Mouse (Mus musculus): ENCODE data around the gene Sgca. TPM values are rescaled to one million over a fixed set of nuclear protein-coding genes. Genes with fewer than 3 reads are reported as not detected.

Sgca gene
- total RNA-seq, 2 experiments from 2014 or later: 135 to 139 TPM

DNA sequence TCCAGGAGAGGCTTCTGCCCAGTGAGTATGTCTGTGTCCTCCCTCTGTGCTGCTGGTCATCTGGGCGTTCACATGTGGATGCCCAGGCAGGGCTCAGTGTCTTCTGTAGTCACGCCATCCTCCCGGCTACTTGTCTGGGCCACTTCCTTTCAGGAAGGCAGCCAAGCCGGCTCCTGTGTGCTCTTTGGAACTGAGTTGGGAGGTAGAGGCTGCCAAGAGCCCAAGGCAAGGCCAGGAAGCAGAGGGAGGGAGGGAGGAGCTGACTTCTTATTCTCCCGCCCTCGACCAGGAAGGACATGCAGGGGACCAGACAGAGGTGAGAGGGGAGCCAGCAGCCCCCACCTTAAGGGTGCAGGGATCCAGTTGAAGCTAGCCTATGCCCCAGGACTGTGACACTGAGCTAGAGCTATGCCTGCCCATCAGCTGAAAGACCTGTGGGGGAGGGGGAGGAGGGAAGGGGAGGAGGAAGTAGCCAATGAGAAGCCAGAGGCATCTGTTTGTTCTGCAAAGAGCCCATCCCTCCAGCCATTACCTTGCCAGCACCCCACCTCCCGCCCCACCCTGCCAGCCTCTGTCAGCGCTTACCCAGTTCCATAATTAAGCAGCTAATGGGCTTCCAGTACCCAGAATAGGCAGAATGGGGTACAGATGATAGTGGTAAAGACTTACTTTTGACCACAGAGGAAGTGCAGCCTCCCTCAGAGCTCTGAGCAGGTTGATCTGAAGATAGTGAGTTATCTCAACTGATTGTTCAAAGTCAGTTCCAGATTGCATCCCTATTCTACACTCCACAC lies 17.9 kb downstream of the Sgca start:
- intact Hi-C loops (cut with DNase I): no loop called here
- DNase-seq: peak; percentile 86 to 88

DNA sequence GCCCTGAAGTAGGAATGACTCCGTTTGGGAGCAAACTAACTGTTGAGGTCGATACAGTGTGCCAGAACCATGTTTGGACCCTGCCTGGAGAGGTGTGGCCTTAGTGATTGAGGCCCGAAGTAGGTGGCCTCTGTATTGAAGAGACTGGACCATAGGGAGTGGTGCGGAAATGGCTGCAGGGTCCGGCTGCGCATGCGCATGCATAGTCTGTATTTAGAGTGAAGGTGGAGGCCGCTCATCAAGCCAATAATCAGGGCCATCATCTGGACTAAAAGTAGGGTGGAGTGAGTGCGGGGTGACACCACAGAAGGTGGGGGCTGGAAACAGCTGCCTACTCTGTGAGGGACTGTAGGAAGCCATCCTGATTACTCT lies 18.4 kb downstream of the Sgca start:
- intact Hi-C loops (cut with DNase I): no loop called here
- DNase-seq: peak; percentile 65 to 68

DNA sequence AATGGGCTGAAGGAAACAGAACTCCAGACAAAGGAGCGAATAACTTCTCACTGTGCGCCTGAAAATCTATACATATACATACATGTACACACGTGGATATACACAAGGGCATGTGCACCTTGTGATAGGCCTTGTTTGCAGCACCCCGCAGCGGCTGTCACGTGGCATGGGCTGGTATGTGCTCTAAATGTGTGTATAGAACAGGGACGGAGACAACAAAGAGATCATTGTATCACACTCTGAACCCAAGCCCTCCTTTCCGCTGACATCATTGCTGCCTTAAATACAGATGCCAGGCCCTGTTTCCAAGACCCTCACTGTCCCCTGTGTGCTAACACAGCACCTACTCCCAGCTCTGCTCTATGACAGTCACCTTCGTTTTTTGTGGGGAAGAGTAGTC lies 21.0 kb downstream of the Sgca start:
- DNase-seq: no peak
- intact Hi-C loops (cut with DNase I): no loop called here

DNA sequence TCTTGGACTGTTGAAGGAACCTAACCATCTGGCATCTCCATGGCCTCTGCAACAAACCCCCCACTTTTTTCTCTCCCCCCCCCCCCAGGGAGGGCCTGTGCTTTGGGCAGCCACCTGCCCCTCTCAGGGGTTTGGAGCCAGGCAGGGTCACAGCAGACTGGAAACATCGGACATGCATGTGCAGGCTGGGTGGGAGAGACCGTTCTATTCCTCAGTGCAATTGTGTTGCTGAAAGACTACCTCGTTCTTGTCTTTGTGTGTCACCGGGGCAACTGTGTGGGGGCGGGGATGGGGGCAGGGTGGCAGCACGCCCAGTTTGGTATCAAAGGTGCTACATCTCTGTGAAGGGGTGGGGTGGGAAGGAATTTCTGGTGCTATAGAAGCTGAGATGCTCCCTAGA lies 24.0 kb downstream of the Sgca start:
- intact Hi-C loops (cut with DNase I): no loop called here
- DNase-seq: no peak

DNA sequence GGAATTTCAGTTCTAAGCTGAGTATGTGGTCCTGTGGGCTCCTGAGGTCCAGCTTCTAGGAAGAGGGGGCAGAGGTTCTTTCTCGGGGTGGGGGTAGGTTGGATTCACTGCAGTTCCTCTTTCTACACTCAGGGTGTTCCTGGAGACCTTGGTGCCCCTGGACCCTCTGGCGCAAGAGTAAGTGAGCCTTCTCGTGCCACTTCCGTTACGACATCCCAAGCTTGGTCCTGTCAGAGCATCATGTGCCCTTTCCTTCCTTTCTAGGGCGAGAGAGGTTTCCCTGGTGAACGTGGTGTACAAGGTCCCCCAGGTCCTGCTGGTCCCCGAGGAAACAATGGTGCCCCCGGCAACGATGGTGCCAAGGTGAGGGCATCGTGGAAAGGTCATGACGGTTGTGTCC lies 30.9 kb downstream of the Sgca start:
- intact Hi-C loops (cut with DNase I): loop anchor here (2.0 kb wide), 1 partner anchor 24 kb away; no protein-coding TSS in a partner anchor
- DNase-seq: no peak

DNA sequence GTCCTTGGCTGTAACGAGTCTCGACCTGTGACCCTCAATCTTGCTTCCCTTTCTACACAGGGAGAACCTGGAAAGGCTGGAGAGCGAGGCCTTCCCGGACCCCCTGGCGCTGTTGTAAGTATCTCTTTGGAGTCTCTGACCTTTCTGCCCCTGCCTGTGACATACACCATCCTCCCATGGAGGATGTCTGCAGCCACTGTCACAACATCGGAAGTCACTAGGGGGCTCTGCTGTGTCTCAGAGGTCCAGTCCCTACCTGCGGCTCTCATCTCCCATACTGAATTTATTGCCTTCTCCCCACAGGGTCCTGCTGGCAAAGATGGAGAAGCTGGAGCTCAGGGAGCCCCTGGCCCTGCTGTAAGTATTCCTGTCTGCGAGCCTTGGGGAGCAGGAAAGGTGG lies 31.8 kb downstream of the Sgca start:
- DNase-seq: no peak
- intact Hi-C loops (cut with DNase I): loop anchor here (2.0 kb wide), 1 partner anchor 25 kb away; no protein-coding TSS in a partner anchor

DNA sequence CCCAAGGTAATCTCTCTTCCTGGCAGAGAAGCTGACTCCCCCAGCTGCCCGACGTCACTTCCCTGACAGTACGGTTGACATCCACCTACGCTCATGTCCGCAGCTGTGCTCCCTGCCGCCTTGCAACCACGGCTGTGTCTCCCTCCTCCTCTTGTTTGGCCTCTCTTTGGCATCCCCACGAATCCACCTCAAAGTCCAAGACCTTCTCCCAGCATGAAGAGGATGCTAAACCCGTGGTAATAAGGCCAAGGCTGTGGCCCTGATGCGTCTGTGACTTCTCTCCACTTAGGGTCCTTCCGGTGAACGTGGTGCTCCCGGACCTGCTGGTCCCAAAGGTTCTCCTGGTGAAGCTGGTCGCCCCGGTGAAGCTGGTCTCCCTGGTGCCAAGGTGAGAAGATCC lies 33.1 kb downstream of the Sgca start:
- intact Hi-C loops (cut with DNase I): no loop called here
- no peak for DNase-seq

DNA sequence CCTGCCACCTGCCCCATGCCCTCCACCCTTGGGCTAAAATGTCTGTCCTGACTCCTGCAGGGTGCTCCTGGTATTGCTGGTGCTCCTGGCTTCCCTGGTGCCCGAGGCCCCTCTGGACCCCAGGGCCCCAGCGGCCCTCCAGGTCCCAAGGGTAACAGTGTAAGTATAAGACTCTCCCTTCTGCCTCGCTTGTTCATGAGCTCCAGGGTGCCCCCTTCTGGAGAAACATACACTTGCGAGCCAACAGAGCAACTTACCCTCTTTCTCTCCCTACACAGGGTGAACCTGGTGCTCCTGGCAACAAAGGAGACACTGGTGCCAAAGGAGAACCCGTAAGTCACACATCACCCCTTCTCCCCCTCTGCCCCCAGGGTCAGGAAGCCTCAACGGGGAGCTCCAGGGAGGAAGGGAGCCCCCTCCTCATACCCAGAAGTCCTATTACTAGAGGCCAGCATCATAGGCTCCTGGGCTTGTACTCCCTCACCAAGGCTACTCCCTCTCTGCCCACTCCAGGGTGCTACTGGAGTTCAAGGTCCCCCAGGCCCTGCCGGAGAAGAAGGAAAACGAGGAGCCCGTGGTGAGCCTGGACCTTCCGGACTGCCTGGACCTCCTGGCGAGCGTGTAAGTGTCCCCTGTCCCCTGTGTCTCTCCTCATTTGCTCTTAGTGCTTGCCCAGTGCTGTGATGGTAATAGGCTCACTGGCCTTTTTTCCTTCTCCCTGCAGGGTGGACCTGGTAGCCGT lies 33.7 kb downstream of the Sgca start:
- peak; percentile 57 to 71 for DNase-seq
- intact Hi-C loops (cut with DNase I): no loop called here

DNA sequence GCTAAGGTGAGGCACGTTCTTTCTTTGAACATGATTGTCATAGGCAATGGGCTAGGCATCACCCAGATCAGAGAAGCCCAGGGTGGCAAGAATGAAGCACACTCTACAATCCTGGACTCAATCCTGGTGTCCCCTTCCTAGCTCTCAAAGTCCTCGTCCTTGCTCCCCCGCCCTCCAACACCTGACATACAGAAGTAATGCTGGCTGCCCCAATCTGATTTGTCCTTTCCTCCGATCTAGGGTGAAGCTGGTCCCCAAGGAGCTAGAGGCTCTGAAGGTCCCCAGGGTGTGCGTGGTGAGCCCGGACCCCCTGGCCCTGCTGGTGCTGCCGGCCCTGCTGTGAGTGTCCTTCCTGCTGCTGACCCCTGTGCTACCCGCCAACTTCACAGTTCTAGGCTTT lies 34.4 kb downstream of the Sgca start:
- intact Hi-C loops (cut with DNase I): no loop called here
- DNase-seq: no peak

DNA sequence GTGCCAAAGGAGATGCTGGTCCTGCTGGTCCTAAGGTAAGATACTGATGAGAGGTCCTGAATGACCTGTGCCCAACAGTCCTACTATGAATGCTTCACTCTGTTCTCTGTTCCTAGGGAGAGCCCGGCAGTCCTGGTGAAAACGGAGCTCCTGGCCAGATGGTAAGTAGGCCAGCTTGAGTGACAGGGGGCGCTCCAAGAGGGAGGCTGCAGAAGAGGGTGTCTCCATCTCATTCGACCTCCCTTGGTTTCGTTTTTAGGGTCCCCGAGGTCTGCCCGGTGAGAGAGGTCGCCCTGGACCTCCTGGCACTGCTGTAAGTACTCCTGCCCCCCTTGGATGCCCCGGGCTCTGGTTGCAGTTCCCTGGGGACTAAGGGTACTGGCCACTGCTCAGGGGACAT lies 35.0 kb downstream of the Sgca start:
- intact Hi-C loops (cut with DNase I): no loop called here
- peak in 1 of 2 experiments; percentile 12 for DNase-seq

DNA sequence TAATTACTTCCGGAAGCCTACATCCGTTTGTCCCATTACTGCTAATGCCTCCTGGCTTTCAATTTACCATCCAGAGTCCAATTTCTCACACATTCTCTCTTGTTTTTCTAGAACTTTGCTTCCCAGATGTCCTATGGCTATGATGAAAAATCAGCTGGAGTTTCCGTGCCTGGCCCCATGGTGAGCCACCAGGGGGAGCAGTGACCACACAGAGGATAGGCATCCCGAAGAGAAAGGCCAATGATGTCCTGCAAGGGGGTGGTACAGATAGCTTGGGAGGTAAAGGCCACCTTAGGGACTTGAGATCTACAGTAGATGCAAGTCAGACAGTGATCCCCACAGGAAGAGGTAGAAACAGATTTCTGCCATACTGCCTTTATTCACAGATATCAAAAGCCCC lies 36.8 kb downstream of the Sgca start:
- DNase-seq: peak; percentile 84 to 89
- intact Hi-C loops (cut with DNase I): loop anchor here (1.0 to 5.0 kb wide), 5 partner anchors 31 to 207 kb away; partner anchors contain the start of gene Pdk2

DNA sequence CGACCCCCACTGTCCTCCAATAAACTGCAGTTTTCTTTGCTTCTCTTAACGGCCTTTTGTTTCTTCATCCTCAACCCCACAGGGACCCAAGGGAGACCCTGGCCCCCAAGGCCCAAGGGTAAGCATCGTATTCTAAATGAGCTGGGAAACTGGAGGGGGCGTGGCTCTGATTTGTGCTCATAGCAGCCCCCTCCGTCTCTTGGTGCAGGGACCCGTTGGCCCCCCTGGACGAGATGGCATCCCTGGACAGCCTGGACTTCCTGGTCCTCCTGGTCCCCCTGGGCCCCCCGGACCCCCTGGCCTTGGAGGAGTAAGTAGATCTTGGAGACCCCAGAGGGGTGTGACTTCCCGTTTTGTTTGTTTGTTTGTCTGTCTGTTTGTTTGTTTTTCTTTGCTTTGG lies 37.8 kb downstream of the Sgca start:
- intact Hi-C loops (cut with DNase I): loop anchor here (2.0 to 5.0 kb wide), 4 partner anchors 63 to 206 kb away; partner anchors contain the start of gene Pdk2
- DNase-seq: no peak

DNA sequence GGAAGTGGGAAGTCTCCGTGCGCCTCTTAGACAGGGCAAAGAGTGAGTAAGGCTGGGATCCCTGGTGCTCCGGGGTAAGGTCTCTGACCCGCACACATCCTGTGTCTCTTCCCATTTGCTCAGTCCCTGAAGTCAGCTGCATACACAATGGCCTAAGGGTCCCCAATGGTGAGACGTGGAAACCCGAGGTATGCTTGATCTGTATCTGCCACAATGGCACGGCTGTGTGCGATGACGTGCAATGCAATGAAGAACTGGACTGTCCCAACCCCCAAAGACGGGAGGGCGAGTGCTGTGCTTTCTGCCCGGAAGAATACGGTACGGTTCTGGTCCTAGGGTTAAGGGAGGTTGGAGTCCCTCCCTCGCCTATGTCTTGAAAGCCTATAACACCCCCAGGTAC lies 38.3 kb downstream of the Sgca start:
- intact Hi-C loops (cut with DNase I): loop anchor here (1.0 to 5.0 kb wide), 6 partner anchors 63 to 205 kb away; partner anchors contain the start of gene Pdk2

DNA sequence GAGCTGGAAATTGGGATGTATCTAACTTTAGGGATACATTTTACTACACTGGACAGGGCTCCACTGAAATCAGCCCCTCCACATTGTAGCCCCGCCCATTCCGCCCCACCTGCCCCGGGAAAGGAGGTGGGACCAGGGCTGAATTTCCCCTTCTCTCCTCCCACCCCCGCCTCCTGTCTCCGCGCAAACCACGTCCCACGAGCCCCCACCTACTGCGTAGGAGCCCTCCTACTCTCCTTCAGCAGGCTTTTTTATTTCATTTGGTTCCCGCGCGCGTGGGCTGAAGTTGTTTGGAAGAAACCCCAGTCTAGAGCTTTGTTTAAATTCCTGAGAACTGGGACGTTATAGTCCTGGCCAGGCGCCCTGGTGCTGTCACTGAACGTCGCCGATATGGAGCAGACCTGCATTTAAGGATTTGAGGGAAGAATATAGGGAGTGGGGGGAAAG lies 38.8 kb downstream of the Sgca start:
- DNase-seq: no peak
- intact Hi-C loops (cut with DNase I): loop anchor here (1.0 to 5.0 kb wide), 5 partner anchors 71 to 205 kb away; partner anchors contain the start of gene Pdk2

More for the DNA sequence above, 38.3 kb downstream of the Sgca start:
- no peak for DNase-seq

DNA sequence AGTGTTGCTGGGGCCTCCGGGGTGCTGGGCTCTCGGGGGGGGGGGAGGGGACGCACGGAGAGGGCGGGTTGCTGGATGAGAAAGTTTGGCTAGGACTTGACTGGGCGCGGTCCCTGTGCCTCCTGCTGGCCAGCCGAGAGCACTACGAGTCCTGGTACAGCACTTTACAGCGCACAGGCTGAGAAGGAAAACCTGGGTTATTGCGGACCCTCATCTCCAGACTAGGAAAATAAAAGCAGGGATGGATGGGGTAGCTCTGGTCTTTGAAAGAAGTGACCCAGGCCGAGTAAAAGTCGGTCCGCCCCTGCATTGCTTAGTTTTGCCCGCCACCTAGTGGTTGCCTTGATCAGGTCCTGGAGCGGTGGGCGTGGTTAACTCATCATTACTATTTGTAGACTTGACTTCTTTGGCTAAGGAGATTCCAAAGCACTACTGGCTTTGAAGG lies 39.3 kb downstream of the Sgca start:
- intact Hi-C loops (cut with DNase I): loop anchor here (1.0 to 5.0 kb wide), 5 partner anchors 71 to 205 kb away; partner anchors contain the start of gene Pdk2
- peak; percentile 91 to 94 for DNase-seq

DNA sequence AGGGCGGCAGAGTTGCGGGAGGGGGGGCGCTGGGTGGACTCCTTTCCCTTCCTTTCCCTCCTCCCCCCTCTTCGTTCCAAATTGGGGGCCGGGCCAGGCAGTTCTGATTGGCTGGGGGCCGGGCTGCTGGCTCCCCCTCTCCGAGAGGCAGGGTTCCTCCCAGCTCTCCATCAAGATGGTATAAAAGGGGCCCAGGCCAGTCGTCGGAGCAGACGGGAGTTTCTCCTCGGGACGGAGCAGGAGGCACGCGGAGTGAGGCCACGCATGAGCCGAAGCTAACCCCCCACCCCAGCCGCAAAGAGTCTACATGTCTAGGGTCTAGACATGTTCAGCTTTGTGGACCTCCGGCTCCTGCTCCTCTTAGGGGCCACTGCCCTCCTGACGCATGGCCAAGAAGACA lies 40.1 kb downstream of the Sgca start, which contains the start of gene Col1a1:
TSS of gene Col1a1 (plus strand) at position 180 of the 400 bp plus-strand sequence.
- intact Hi-C loops (cut with DNase I): loop anchor here (5.0 kb wide), 3 partner anchors 106 to 204 kb away; partner anchors contain the start of gene Pdk2
- DNase-seq: peak; percentile 83 to 84

DNA sequence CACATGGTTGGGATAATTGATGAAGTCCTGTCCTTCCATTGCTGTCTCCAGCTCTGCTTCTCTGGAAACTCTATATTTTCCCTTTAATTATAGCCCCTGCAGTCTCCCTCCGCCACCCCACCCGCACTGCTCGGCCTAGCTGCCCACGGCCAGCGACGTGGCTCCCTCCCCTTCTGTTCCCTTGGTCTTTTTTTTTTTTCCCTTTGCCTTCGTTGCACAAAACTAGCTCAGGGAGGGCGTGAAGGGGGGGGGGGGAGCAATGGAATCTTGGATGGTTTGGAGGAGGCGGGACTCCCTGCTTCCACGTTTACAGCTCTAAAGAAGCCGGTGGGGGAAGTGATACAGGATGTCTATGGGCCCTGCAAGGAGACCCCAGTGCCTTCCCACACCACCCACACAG lies 41.6 kb downstream of the Sgca start:
- peak in 1 of 2 experiments; percentile 28 for DNase-seq
- intact Hi-C loops (cut with DNase I): no loop called here

DNA sequence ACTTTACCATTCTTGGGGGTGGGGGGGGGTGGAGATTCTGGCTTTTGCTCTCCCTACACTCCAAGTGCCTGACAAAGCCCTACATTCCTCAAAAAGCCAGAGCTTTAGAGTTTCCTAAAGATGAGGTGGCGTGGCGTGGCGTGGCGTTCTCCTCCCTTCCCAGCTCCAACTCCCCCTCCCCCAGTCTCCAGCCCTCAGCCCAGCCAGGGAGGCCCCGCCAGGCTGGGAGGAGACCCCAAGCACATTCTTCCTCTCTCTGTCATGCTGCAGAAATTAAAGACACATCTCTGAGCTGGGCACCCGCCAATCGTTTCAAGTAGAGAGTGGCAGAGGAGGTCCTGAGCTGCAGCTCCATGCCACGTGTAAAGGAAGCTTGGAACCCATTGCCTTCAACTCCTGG lies 42.5 kb downstream of the Sgca start:
- peak; percentile 50 to 65 for DNase-seq
- intact Hi-C loops (cut with DNase I): no loop called here

DNA sequence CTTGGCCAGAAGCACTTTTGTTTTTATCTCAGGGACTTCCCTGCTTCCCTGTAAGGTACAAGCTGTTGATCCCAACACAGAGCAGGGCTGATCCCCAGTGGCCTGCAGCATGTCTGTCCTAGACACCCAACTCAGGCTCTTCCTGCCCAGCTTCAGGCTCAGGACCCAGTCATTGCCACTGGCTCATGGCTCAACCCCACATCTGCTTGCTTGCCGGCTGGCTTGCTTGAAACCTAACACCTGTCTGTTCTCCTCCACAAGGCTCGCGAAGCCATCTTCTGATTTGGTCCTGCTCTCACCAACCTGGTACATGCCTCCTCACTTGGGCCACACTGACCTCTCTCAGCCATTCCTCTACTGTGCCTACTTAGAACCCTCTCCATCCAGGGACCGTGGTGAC lies 46.0 kb downstream of the Sgca start:
- DNase-seq: peak in 1 of 2 experiments; percentile 19
- intact Hi-C loops (cut with DNase I): no loop called here

DNA sequence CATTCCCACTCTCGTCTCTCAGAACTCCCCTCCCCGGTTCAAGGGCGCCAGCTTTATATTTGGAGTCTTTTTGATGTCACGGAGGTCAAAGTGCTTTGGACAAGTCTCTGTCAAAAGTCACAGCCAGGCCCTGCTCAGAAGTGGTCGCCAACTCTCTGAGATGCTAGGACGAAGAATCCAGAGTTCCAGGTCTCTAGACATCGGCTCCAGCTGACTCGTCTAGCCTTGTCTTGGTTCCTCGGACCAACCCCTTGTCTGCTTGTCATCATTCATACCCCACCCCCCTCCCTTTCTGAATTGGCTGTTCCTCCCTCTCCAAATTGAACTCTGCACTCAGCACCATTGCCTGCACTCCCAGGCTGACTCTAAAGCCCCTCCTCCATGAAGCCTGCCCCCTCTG lies 46.5 kb downstream of the Sgca start:
- intact Hi-C loops (cut with DNase I): no loop called here
- peak in 1 of 2 experiments; percentile 39 for DNase-seq

DNA sequence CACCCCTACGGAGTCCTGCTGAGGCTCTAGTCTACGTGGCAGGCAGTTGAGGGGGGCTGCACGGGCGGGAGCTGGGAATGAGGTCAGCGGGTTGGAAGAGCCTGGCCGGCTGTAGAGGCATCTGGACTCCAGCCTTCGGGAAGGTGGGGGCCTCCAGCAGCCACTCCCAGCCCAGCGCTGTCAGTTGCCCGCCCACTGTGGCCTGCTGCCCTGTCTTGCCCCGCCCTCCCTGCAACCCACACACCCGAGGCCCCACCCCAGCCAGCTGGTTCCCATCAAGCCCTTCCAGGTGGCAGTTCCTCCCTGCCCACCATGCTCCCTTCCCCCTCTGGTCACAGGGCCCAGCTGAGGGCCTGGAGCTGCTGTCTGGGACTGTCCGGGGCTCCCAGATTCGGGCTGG lies 47.3 kb downstream of the Sgca start:
- peak; percentile 90 to 93 for DNase-seq
- intact Hi-C loops (cut with DNase I): no loop called here
